Mouse (Mus musculus) liver, embryonic 13.5 days (tissue): ENCODE results near the gene Rundc3b. TPM values are rescaled to one million over a fixed set of nuclear protein-coding genes. Genes with fewer than 3 reads are reported as not detected.

Experiments
- ATAC-seq: fragments of 200-750 bp; cut with Nextera tagmentation; 2 replicates; pipeline ENCODE4 v1.8.0; 2017; ENCODE audit warnings: low read depth, mild to moderate bottlenecking, moderate number of reproducible peaks, moderate library complexity
- DNase-seq: peaks from one replicate; pipeline ENCODE4 v3.0.0; 2022
- H3K27ac ChIP-seq: fragments of 300-500 bp; sonication (generic); 2 replicates; pipeline ENCODE4 v1.5.1; 2015; ENCODE audit warnings: moderate library complexity, mild to moderate bottlenecking, inconsistent platforms
- H3K27me3 ChIP-seq: fragments of 300-500 bp; sonication (generic); 2 replicates; pipeline ENCODE4 v1.6.1; 2015; ENCODE audit warnings: mild to moderate bottlenecking, inconsistent platforms
- H3K36me3 ChIP-seq: fragments of 300-500 bp; sonication (generic); 2 replicates; pipeline ENCODE4 v1.6.1; 2015; ENCODE audit warnings: mild to moderate bottlenecking, inconsistent platforms
- H3K4me1 ChIP-seq: fragments of 300-500 bp; sonication (generic); replicated peaks from 2 replicates; pipeline ENCODE4 v1.6.1; 2015; ENCODE audit warnings: inconsistent platforms
- H3K4me2 ChIP-seq: fragments of 300-500 bp; sonication (generic); 2 replicates; pipeline ENCODE4 v1.6.1; 2015; ENCODE audit warnings: inconsistent platforms, mild to moderate bottlenecking, moderate library complexity
- H3K4me3 ChIP-seq: fragments of 300-500 bp; sonication (generic); replicated peaks from 2 replicates; pipeline ENCODE4 v1.5.1; 2015; ENCODE audit warnings: mild to moderate bottlenecking, inconsistent platforms
- H3K9ac ChIP-seq: fragments of 300-500 bp; sonication (generic); 2 replicates; pipeline ENCODE4 v1.6.1; 2015; ENCODE audit warnings: mild to moderate bottlenecking, inconsistent platforms
- H3K9me3 ChIP-seq: fragments of 300-500 bp; sonication (generic); replicated peaks from 2 replicates; pipeline ENCODE4 v1.6.1; 2016; ENCODE audit warnings: inconsistent platforms
- WGBS: fragments of 180-500 bp; shearing (Covaris S2); methylation state at CpG from one replicate; pipeline ENCODE4 v1.1.7; 2015; ENCODE audit not compliant: insufficient replicate concordance; 5-methylcytosine and 5-hydroxymethylcytosine counted together
- polyA plus RNA-seq: library from polyadenylated mRNA; unstranded; fragments of >200 nt; fragmentation: Nextera tagmentation; extraction: Ambion mirVana; gene quantifications from 2 replicates; pipeline ENCODE4 v1.2.1, GENCODE M21; 2015

The Rundc3b gene
- polyA plus RNA-seq, 1 experiment from 2014 or later = 0.18 TPM

- WGBS = 50% methylated on average over 4 of the region's 4 CpGs
- ATAC-seq = no peak
Observed at GRCm38 (mm10) chr5:8487989-8488700, 134.6 kb downstream of the Rundc3b start.

DNA sequence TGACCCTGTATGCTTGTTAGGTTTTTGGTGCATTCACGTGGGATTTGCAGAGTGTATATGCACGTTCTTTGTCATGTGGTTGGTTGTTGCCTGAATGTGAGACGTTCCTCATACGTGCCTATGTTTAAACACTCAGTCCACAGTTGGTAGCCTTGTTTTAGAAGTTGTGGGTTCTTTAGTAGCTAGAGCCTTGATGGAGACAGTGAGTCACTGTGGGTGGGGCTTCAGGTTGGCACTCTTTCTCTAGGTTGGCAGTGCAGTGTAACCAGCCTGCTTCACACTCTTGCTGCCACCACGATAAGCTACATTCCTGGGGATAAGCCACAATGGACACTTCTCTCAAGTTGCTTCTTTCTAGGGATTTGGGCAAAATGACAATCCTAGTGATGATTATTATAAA, 166.2 kb downstream of the Rundc3b start:
- ATAC-seq = no peak
- no peak overlapping the region for H3K9ac ChIP-seq

More at GRCm38 (mm10) chr5:8487989-8488700, 134.6 kb downstream of the Rundc3b start:
- Histone ChIP-seq H3K4me2 (no peak overlapping the region), H3K27ac (no peak overlapping the region), H3K36me3 (no peaks in the 10 kb centered on the region), H3K4me1 (no peaks in the 10 kb centered on the region), H3K9ac (no peak overlapping the region), H3K27me3 (no peaks in the 10 kb centered on the region), H3K4me3 (no peak overlapping the region), H3K9me3 (no peaks in the 10 kb centered on the region)
- no peak for DNase-seq

DNA sequence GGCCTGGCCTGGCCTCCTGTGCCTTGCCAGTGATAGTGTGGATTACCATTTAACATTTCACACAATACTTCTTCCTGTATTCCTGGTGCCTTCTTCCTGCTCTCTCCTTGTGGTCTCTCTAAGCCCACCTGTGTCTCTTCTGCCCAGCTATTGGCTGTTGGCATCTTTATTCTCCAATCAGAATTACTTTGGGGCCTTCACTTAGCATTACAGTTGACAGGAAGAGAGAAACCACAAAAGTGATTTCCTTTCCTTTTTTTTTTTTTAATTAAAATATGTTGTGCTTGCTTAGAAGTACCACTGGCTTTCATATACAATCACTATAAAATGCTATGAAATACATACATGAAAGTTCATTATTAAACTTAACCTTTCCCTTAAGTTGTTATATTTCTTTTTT, 167.2 kb downstream of the Rundc3b start:
- H3K27me3 ChIP-seq = no peaks in the 10 kb centered on the region
- no peaks in the 10 kb centered on the region for H3K4me1 ChIP-seq
- peaks cover 5% of the 10 kb centered on the region for H3K36me3 ChIP-seq
- no peak overlapping the region for H3K4me3 ChIP-seq
- ATAC-seq = no peak
- DNase-seq = no peak
- no peak overlapping the region for H3K4me2 ChIP-seq
- H3K9me3 ChIP-seq = no peaks in the 10 kb centered on the region
- H3K9ac ChIP-seq = no peak overlapping the region
- H3K27ac ChIP-seq = no peak overlapping the region

More for the DNA sequence above, 166.2 kb downstream of the Rundc3b start:
- H3K9me3 ChIP-seq = no peaks in the 10 kb centered on the region
- no peak overlapping the region for H3K4me3 ChIP-seq
- H3K27ac ChIP-seq = no peak overlapping the region
- no peaks in the 10 kb centered on the region for H3K4me1 ChIP-seq
- H3K4me2 ChIP-seq = no peak overlapping the region
- H3K27me3 ChIP-seq = no peaks in the 10 kb centered on the region
- peaks cover 5% of the 10 kb centered on the region for H3K36me3 ChIP-seq
- no peak for DNase-seq
- WGBS = 78% methylated on average over 5 of the region's 5 CpGs

Other genes with a start within 250 kb of the Rundc3b start
- gene Dbf4, start 200.2 kb downstream of the Rundc3b start, polyA plus RNA-seq = 33.0 and 38.8 TPM in 2 replicates
- gene Slc25a40, start 200.1 kb downstream of the Rundc3b start, polyA plus RNA-seq = 3.8 and 5.6 TPM in 2 replicates
- gene Abcb1a, start 37.1 kb upstream of the Rundc3b start, polyA plus RNA-seq = 0.44 and 0.54 TPM in 2 replicates
- gene Abcb1b, start 175.2 kb upstream of the Rundc3b start, polyA plus RNA-seq = 0.37 and 0.81 TPM in 2 replicates